Mouse (Mus musculus) adrenal gland, postnatal 10 days (tissue): ENCODE measurements around the gene Gm4353. TPM values are rescaled to one million over a fixed set of nuclear protein-coding genes. Genes with fewer than 3 reads are reported as not detected.
A peak's percentile ranks its signal among the peaks of the same experiment; 100 is the strongest.
"Not testable (repeated sequence)": the region's sequence is repeated elsewhere in the genome, so short reads cannot be mapped to it uniquely, and the experiment has no call there.

ENCODE experiments used
- DNase-seq: peaks from one replicate; pipeline ENCODE4 v3.0.0; 2021; ENCODE audit warnings: mixed read lengths
- long read RNA-seq, 2 experiments: library from polyadenylated mRNA; stranded (forward); transcript quantifications; one replicate each; pipeline ENCODE4 v2.0.0; 2021
- total RNA-seq, 2 experiments: library from RNA; stranded (reverse); gene quantifications; 2 replicates each; pipeline ENCODE4 v1.2.3; 2021

Gm4353 gene
- total RNA-seq: 1 to 10 TPM; 3.4 to 3.9 TPM
- long read RNA-seq, experiment 1: 0 reads
- long read RNA-seq, experiment 2: 0 reads

DNA sequence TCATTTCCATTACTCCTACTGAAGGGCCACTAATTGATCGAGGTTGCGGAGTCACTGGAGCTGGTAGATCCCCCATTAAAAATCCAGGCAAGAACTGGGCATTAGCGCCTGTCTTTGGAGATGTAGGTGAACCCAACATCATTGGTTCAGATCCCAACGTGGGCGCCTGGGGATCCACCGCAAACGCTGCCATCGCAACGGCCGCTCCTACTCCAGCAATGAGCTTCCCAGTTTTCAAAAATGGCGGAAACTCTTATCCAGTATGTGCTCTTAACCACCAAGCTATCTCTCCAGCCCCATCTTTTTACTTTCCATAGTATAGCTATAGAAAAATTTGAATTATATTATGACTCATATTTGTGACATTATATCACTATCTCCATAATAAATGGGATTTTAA lies at the start of gene Gm4353:
Gene Gm4353 (minus strand): TSS at position 270 of the 400 bp plus-strand sequence.
- not testable (repeated sequence) for DNase-seq

DNA sequence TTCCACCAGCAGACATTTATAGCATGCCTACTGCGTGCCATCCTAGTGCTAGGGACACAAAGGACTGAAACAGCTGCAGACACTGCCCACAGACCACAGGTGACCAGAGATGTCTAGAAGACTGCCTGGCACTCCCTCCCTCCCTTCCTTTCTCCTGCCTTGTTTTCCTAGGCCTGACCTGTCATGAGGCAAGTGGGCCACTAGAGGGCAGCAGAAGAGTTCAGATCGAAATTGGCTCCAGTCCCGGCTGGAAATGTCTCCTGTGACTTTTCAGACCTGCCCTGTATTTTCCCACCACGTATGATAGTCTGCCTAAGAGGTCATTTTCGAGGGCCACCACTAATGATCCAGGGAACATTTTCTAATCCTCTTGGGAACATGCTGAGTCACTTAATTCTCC lies 47.6 kb upstream of the Gm4353 start:
- DNase-seq: peak; percentile 86

DNA sequence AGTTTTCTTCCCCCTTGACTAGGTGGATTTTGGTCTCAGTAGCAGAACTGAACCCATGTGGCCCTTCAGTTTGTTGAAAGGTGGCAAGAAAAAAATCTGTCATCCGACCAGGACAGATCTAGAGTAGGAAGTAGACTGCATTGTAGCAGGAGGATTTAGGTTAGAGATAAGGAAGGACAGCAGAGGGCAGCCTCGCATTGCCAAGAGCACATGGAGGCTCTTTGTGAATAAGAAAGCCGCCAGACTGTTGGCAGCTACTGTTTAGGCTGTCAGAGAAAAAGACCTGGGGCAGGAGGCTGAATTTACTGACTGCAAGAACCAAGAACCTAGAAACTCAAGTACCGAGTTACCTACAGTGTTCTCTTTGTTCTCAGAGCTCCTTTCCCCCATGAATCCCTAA lies 47.0 kb upstream of the Gm4353 start:
- peak; percentile 40 for DNase-seq

DNA sequence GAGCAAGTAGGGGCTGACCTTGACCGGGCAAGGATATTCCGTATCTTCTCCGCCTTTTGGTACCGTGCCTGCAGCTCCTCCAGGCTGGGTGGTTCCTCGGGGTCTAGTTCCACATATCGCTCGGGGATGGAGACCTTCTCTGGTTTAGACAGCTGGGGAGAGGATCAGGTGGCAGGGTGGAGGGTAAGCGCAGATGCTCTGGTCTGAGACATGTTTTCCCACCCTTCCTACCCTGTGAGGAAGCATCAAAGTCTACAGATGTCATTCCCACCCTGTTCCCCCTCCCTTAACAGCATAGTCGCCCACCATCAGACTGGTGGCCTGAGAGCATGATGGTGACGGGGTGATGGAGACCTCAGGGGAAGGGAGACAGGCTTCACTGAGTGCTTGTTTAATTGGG lies 44.9 kb upstream of the Gm4353 start:
- no peak for DNase-seq

DNA sequence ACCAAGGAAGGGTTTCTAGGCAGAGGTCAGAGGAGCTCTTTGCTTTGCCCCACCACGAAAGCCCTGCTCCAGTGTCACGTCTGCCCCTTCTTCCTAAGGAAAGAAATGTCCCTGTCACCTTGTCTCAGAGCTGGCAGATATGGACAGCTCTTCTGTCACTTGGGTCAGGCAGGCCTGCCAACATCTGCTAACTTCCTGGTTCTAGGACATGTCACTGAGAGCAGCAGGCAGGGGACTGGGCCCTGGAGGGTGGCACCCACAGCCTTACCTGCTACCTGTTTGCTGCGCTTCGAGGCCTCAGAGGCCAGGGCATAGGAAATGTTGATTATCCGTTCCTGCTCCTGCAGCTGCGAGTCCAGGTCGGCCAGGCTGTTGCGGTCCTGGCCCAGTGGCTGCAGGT lies 43.9 kb upstream of the Gm4353 start:
- no peak for DNase-seq

- DNase-seq: no peak
Measured at GRCm38 (mm10) chr7:116127052-116127451, 42.6 kb upstream of the Gm4353 start.

DNA sequence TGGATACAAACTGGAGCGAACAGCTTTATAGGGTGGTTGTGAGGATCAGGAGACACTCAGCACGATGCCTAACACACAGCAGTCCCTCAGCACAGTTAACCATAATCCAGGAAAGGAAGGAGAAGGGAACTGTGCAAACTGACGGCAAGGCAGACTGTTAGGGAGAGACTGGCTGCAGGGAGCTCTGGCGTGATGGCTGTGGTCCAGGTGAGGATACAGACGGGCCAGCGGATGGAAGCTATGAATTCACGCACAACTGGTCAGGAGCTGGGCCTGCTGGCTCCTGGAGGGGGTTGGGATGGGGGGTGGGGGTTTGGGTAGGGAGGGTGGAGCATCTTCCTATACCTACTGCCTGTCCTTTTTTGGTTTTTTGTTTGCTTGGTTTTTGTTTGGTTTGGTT lies 41.2 kb upstream of the Gm4353 start:
- DNase-seq: no peak

DNA sequence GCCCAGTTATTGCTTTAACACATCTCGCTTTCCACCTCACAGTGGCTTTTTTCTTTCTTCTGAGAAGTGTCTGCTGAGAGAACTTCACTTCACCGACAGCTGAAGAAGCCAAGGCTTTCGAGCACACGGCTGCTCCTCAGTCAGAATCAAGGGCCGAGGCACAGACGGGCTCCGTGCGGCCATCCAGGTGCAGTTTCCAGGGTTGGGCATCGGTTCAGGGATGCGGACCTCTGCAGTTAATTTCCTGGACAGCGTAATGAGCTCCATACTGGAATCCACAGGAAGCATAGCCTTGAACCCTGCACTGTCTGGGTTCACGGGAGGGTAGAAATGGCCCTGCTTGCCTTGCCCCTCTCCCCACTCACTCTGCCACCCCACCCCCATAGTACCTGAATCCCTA lies 39.6 kb upstream of the Gm4353 start:
- DNase-seq: no peak

DNA sequence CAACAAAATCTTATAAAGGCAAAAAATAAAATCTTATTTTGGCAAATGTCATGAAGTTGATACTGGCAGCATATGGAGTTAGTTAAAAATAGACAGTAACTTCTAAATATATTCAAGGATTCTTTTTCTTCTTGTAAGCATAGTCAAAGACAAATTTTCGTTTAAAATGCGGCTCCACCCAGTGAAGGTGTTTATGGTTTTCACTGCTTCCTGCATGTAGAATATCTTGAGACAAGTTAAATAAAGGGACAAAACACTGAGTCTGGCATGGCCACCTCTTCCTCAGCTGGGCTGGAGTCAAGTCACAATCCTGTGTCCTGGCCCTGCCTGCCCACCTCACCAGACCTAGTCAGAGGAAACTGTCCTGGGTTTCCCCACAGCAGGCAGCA lies 39.2 kb upstream of the Gm4353 start:
- no peak for DNase-seq

DNA sequence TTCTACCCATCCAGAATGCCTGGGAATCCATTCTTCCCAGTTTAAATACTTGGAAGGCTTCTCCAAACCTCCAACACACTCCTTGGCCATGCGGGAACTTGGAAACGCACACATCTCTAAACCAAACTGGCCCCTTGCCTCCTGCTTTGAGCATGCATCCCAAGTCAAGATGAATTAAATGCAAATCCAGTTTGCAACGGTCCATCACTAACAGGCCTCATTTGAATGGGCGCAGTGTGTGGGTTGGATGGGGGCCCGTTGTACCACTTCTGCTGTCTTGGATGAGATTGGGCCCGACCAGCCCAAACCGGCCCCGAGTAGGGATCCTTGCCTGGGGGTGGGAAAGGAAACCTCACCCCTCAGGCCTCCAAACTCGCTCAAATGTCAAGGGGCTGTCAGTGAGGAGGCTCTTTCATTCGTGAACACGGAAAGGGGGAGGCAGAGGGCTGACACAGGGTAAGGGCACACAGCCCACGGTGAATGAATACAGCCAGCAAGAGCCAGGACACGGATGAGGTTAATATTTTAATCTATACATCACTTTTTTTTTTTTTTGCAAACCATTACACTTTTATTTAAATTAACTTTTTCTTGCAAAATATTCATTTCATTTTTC lies 38.7 kb upstream of the Gm4353 start:
- DNase-seq: no peak

GRCm38 (mm10) chr7:116121202-116121601 lies 36.8 kb upstream of the Gm4353 start:
- no peak for DNase-seq

- no peak for DNase-seq
Measured at GRCm38 (mm10) chr7:116120737-116121136, 36.3 kb upstream of the Gm4353 start.

GRCm38 (mm10) chr7:116119306-116119857 lies 34.9 kb upstream of the Gm4353 start:
- DNase-seq: no peak

- peak; percentile 47 for DNase-seq
Measured at GRCm38 (mm10) chr7:116115991-116116390, 31.6 kb upstream of the Gm4353 start.

- peak; percentile 22 for DNase-seq
Measured at GRCm38 (mm10) chr7:116115216-116115930, 30.9 kb upstream of the Gm4353 start.

GRCm38 (mm10) chr7:116111546-116111945 lies 27.1 kb upstream of the Gm4353 start:
- DNase-seq: no peak

GRCm38 (mm10) chr7:116110661-116111060 lies 26.2 kb upstream of the Gm4353 start:
- DNase-seq: no peak

DNA sequence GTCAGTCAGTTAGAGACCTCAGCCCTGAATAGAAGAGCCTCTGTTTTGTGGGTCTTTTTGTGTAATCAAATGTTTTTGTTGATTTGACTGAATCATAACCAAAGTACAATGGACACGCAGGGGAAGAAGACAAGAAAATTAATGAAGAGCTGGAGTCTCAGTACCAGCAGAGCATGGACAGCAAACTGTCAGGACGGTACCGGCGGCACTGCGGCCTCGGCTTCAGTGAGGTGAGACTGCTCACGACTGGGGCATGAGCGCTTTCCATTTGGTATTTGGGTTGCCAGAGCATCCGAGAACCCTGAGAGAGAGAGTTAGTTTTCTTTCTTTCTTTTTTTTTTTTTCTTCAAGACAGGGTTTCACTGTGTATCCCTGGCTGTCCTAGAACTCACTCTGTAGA lies 18.7 kb upstream of the Gm4353 start:
- DNase-seq: no peak

DNA sequence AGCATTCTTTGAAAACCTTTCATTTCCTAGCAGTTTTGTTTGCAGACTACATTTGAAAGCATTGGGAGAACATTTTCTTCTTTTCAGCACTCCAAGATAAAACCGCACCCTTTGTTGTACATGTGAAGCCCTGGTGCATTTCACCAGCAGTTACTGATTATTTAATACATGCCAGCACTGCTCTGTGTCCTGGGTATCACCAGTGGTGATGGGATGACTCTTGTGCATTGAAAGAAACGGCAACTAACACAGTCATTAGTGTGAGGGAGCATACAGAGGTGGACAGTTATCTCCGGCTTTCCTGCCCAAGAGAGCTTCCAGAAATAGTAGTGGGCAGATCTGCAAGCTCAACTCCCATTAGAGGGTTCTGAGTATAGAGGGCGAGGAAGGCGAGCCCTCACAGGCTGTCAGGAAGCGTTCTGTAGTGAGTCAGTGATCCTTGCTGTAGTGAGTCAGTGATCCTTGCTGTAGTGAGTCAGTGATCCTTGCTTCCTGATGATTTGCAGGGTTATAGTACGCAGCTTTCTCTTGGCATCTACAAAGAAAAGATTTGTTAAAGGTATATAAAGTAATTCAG lies 15.6 kb upstream of the Gm4353 start:
- DNase-seq: peak; percentile 44

- DNase-seq: no peak
Measured at GRCm38 (mm10) chr7:116093466-116093850, 9.0 kb upstream of the Gm4353 start.

DNA sequence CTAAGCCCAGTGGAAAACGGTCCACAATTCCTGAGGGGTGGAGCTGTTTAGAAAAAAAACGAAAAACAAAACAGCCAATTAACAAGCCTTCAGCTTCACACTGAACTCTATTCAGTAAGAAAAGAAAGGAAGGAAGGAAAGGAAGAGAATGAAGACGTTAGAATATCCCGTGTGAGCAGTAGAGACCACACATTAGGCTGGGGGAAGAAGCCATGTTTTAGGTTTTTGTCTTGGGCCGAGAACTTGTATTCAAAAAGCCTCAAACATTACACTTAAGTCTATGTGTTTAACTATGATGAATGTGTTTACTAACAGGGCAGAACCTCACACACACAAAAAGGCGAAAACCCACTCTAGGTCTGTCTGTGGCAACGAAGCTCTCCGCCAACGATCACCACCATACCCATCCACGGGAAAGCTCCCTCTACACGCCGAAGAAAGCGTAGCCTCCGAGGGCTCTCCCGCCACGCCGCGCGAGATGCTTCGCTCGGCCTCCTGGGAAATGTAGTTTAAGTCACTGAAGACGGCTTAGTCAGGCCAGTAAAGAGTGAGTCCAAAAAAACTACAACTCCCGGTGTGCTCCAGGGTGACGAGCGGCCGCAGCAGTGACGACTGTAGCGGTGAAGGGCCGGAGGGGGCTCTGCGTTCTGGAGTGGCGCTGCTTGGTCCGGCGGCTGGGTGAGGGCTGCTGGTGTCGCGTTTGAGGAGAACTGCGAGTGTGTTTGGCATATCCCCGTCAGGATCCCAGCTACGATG lies 8.5 kb upstream of the Gm4353 start:
- DNase-seq: peak; percentile 93

DNA sequence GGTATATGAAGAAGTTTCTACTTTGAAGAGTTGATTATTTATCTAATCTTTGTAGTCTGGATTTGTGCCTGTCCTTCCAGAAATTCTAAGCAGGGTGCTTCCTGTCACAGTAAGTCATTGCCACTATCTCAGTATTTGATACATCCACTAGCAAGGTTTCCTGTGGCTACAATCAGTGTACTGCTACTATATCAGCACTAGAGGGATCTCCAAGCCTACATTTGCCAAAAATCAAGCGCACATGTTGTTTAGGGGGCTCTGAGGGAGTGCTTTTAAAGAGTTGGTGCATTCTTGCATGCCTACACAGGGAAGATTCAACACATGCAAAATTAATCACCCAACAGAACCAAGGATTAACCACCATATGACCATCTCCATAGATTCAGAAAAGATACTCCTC lies 23.7 kb downstream of the Gm4353 start:
- no peak for DNase-seq
